Mouse (Mus musculus): ENCODE data around the gene Med20.
A peak's percentile ranks its signal among the peaks of the same experiment; 100 is the strongest.

Gene Med20

DNA sequence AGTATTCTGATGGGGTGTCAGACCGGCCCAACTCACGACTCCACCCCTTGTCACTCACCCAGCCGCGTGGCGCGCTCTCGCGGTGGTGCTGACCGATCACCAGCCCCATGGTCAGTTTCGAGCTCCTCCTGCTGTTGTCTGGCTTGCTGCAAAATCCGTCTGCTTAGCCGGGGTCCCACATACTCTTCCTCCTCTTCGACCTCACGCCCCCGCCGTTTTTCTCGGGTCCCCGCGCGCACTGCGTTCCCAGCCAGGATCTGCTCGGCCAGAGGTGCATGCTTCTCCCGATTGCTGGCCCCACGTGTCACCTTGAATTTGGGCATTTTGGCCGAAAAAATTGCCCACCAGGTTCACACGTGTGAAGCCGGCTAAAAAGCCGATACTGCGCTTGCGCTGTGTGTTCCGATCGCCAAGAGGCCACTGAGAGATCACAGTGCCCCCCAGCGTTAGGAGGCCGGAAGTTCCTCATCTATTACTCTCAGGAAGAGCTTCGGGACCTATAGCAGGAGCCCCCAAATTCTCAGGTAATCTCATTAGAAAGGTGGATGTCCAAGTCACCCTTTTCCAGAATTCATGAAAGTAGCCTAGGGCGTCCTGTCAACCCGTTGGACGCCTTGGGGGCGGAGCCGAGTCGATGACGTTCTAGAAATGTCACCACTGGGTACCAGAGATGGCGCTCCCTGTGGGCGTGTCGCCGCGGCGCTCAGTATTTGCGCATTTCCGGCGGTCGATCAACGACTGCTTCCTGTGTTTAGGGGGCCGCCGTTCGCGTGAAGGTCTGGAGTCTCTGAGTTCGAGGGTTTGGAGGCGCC lies at the start of gene Med20, which contains the start of the genes Bysl and Gm20517:
Med20 (plus strand) TSS at position 734 of the 812 bp plus-strand sequence.
Bysl (minus strand) TSS at position 644 of the 812 bp plus-strand sequence.
Gm20517 (plus strand) TSS at position 741 of the 812 bp plus-strand sequence.
- peak; percentile 98 for DNase-seq (ENCODE audit: low read depth, low spot score)

DNA sequence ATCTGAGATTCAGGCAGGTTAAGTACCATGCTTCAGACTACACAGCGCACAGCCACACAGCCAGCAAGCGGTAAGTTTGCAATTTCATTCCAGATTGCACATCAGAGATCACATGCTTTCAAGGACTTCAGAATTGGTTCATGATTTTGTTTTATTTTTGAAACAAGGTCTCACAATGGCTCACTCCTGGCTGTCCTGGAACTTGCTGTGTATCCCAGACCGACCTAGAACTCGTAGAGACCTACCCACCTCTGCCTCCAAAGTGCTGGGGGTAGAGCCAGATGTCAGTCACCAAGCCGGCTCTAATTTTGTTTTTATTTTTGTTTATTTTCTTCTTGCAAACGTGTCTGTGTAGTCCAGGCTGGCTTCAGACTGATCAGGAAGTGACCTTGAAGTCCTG lies 48.5 kb upstream of the Med20 start:
- no peak for DNase-seq (ENCODE audit: low read depth, low spot score)

DNA sequence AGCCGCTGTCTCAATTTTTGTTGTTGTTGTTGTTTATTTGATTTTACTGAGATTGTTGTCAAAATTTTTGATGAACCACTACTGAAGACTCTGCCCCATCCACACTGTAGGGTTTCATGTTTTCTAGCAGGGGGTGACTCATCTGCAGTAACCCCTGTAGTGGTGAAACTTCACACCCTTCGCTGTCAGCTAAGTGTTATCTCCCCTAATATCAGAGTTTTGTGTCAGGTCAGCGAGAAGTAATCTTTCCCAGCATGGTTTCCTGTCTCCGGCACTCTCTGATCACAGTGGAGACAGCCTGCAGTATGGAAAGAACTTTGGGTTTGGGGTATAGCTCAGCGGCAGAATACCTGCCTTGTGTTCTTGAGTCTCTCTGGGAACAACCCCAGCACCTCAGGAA lies 46.8 kb upstream of the Med20 start:
- DNase-seq (ENCODE audit: low read depth, low spot score) = no peak

DNA sequence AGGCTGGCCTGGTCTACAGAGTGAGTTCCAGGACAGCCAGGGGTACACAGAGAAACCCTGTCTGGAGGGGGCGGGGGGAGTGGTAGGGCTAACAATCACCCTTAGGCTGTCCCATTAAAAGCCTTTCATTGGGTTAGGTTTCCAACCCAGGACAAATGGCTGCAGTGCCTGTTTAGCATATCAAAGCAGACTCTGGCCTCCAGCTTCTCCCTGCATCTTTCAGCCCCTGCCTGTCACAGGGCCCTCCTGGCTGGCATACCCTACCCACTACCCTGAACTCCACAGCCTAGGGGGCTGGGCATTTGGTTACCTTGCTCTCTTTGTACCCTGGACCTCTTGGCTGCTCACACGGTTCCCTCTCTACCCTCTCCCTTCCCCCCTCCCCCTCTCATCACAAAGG lies 45.2 kb upstream of the Med20 start:
- DNase-seq (ENCODE audit: low read depth, low spot score) = peak; percentile 86

DNA sequence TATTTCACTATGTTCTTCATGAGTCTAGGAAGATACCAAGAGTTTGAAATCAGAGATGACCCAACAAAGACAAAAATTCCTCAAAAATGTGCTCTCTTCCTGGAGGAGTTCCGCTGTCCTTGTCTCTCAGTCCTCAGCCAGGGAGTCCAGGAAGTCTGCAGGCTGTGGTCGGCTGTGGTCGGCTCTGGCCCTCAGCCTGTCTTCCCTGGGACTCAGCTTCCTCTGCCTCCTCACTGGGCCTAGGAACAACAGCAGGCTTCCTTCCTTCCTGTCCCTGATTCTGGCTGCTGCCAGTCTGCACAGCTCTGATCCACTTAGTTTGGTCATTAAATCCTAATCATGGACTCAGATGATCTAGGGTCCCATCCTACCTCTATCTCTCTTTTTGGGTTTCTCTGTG lies 44.1 kb upstream of the Med20 start:
- no peak for DNase-seq (ENCODE audit: low read depth, low spot score)

DNA sequence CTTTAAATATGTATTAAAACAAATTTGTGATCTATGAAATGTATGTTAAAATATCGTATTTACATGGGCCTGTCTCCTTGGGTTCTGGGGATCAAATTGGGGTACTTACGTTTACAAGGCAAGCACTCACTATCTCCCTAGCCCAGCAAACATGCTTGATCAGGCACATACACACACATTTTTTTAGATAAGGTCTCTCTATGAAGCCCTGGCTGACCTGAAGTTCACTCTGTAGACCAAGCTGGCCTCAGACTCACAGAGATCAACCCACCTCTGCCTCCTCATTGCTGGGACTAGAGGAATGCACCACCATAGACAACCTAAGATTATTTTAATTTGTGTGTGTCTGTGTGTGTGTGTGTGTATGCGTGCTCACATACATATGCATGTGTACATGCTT lies 43.0 kb upstream of the Med20 start:
- DNase-seq (ENCODE audit: low read depth, low spot score) = no peak

DNA sequence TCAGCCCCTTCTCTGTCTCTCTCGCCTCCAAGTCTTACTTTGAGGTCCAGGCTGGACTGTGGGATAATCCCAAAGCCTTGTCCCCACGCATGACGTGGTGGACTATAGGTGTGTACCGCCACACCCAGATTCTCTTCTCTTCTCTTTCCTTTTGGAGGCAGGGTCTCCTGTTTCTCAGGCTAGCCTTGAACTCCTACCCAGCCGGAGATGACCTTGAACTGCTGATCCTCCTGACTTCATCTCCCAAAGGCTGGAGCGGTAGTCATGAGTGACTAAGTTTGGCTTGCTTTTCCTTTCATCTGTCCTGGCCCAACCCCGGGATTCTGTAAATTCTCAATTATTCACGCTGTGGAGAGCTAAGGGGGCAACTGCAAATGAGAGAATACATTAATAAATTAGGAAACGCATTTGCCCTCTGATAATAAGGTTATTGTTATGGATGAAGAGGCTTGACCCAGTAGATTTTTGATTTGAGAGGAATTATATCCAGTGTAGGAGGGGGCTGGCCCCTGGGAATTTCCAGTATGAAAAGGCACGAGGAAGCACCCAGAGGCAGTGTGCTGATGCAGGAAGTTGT lies 42.3 kb upstream of the Med20 start:
- peak; percentile 76 for DNase-seq (ENCODE audit: low read depth, low spot score)

DNA sequence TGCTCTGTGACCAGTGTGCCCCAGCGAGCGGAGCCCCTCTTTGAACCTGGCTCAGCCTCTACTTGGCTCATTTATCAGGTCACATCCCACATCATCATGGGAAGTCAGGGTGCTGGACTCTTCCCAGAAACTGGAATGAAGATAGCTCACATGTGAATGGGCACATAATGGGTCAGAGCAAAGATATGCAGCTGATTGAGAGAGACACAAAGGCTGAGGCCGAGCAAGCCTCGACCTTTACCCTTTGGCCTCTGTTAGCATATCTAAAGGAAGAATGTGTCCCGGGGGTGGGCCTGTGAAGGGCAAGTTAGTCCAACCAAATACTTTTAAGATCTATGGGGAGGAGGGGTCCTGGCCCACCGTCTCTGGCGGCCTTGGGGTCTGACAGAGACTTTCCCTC lies 39.8 kb upstream of the Med20 start:
- peak; percentile 96 for DNase-seq (ENCODE audit: low read depth, low spot score)

DNA sequence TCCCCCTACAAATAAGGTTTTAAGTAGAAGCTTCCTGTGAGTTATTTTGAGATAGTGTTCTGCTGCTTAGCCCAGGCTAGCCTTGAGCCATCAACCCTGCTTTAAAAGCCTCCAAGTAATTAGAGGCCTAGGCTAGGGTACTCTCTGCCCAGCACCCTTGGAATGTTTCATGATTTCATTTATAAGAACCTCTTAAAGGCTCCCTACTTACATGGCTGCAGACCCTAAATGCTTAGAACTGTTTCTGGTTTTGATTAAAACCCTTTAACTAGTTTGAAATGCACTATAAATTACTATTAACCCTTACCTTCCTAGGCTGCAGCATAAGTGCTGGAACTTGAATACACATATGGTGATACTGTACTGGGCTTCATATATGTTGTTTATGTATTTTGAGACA lies 38.9 kb upstream of the Med20 start:
- no peak for DNase-seq (ENCODE audit: low read depth, low spot score)

DNA sequence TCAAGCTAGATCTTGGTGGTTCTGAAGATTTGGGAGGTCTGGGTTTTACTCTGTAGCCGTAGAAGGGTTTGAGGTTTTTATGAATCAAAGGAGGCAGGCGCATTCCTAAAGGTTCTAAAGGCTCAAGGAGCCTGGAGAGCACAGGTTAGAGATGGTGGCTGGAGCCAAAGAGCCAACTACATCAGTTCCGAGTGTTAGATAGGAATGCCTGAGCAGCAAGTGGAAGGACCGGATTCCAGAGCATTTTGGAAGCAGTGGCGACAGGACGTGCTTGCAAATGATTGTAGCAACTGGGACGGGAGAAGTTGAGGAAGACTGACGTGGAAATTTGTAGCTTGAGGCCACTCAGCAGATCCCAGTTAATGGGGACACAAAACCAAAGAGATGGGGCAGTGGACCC lies 37.4 kb upstream of the Med20 start:
- DNase-seq (ENCODE audit: low read depth, low spot score) = peak; percentile 19

DNA sequence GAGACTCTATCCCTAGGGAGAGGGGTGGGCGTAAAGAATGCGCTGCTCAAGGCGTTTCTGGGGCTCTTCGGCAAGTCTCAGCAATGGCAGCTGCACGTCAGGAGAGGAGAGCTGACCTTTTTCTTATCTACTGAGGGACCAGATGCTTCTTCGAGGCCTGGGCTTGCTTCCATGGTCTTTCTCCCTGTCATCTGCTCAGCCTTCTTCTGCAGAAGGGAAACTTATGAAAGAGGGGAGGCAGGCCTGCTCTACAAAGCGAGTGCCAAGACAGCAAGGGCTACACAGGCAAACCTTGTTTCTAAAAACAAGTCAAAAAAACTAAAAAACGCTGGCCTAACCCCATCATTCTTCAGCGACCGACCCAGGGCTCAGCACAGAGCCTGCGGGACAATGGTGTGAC lies 36.6 kb upstream of the Med20 start:
- no peak for DNase-seq (ENCODE audit: low read depth, low spot score)

DNA sequence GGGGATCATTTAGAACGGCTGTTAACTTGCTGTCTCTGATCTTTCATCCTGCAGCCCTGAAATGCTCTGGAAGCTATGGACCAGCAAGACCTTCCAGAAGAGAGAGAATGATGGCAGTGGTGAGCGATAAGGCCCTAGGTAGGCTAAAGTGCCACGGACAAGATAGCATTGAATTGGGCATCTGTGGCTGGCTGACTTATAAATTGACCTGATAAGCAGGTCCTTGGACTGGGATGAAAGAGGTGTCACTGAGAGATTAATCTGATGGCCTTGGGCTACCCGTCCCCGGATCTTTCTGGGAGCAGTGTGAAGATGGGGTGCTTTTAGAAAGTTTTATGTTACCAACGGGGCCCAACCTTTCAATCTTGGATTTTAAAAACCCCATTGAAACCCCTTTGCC lies 32.7 kb upstream of the Med20 start:
- DNase-seq (ENCODE audit: low read depth, low spot score) = no peak

DNA sequence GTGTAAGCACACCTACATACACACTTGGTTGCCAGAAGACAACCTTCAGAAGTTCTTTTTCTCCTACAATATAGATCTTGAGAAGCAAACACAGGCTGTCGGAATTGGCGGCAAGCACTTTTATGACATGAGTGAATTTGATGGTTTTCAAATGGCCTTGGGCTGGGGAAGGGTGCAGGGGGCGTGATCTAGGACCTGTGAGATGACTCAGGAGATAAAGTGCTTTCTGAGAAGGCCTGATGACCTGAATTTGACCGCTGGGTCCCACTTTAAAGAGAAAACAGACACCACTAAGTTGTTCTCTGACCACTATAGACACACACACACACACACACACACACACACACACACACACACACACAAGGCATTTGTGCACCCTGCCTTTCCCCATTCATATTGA lies 30.4 kb upstream of the Med20 start:
- DNase-seq (ENCODE audit: low read depth, low spot score) = peak; percentile 55

DNA sequence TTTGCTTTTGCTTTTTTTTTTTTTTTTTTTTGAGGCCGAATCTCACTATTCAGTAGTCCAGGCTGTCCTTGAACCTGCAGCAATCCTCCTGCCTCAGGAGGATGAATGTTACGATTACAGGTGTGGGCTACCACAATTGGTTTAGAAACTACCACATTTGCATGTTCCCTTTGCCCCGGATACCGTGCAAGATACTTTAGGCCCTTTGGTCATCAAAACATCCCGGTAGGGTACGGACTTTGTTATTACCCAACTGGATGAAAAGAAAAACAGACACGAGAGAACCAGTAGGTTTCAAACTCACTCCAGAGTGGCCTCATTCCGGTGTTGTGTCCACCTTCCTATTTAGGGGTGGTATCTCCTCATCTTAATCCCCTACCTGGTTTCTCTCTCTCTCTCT lies 22.9 kb upstream of the Med20 start:
- no peak for DNase-seq (ENCODE audit: low read depth, low spot score)

DNA sequence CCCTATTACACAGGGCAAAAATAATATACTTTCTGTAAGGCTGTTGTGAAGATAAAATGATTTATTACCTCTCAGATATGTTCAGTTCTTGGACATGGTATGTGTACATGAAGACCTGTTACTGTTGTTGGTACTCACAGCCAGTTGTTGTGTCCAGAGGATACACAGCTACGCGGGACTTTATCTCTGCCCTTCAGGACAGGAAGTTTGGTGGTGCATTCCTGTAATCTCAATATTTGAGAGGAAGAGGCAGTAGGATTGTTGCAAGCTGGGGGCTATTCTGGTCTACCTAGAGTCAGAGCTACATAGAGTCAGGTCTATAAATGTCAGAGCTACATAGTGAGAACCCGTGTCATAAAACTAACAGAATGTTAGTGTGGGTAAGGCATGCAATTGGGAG lies 20.3 kb upstream of the Med20 start:
- DNase-seq (ENCODE audit: low read depth, low spot score) = no peak

DNA sequence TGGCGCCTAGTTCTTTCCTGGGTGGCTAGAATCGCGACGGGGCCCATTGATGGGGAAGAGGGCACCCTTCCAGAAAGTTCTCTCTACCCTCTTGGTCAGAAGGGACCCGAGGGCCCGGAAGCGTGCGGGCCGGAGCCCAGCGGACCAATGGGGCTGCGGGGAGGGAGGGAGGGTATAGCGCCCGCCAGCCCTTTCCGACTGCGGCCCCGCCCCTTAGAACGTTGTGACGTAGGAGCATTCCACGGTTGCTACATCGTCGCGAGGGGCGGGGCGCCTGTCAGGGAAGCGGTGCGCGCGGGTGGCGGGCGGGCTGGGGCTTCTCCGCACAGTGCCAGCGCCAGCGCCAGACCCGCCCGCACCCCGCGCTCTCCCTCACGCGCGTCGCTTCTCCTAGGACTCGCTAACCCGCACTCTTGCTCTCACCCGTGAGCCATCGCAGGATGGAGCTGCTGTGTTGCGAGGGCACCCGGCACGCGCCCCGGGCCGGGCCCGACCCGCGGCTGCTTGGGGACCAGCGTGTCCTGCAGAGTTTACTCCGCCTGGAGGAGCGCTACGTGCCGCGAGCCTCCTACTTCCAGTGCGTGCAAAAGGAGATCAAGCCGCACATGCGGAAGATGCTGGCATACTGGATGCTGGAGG lies 18.0 kb upstream of the Med20 start:
- peak; percentile 98 for DNase-seq (ENCODE audit: low read depth, low spot score)

DNA sequence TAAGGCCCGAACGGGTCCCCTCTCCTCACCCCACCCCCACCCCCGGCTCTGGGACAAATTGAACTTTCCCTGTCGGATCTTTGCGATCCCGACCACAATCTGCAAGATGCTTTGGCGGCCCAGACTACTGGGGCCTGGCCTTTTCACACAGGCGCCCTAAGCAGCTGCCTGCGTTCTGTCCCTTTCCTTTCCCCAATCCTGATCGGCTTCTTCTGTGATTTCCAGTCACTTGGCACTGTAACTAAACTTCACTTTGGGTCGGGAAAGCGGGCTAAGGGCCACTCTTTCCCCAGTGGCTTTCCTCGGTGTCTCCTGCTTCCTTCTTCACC lies 17.6 kb upstream of the Med20 start:
- DNase-seq (ENCODE audit: low read depth, low spot score) = no peak

DNA sequence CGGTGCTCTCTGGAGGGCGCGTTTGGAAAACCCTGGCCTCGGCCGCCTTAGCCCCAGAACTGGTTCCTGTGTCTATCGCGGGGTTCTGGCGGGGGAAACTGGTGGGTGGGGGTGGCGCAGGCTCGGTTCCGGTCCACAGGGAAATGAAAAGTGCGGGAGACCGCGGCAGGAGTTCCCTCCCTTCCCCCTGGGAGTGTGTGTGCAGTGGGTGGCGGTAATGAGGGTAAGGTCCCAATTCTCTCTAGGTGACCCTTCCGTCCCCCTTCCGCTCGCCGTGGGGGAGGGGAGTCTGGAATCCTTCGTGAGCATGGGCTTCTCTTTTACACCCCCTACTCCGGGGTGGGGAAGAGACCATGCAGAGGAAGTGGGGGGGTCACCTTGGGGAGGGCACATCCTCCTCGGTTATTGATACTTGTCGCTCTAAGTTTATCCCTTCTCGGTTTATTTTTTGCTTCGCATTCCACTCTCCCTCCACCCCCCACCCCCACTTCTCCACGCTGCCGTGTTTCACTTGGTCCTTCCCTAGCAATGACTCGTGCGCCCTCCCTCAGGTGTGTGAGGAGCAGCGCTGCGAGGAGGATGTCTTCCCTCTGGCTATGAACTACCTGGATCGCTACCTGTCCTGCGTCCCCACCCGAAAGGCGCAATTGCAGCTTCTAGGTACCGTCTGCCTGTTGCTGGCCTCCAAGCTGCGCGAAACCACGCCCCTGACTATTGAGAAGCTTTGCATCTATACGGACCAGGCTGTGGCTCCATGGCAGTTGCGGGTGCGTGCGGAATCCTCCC lies 17.0 kb upstream of the Med20 start:
- DNase-seq (ENCODE audit: low read depth, low spot score) = no peak

DNA sequence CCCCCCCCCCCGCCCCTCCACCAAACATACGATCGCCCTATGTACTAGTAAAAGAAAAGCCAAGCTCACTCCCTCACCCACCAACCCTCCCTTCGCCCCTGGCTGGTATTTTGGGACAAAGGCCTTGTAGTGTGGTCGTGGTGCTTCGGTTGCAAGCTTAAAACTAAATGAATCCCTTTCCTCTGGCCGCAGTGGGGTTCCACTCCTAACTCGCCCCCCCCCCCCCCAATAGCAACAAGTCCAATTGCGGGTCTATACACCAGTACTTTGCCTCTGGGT lies 16.5 kb upstream of the Med20 start:
- peak; percentile 56 for DNase-seq (ENCODE audit: low read depth, low spot score)

DNA sequence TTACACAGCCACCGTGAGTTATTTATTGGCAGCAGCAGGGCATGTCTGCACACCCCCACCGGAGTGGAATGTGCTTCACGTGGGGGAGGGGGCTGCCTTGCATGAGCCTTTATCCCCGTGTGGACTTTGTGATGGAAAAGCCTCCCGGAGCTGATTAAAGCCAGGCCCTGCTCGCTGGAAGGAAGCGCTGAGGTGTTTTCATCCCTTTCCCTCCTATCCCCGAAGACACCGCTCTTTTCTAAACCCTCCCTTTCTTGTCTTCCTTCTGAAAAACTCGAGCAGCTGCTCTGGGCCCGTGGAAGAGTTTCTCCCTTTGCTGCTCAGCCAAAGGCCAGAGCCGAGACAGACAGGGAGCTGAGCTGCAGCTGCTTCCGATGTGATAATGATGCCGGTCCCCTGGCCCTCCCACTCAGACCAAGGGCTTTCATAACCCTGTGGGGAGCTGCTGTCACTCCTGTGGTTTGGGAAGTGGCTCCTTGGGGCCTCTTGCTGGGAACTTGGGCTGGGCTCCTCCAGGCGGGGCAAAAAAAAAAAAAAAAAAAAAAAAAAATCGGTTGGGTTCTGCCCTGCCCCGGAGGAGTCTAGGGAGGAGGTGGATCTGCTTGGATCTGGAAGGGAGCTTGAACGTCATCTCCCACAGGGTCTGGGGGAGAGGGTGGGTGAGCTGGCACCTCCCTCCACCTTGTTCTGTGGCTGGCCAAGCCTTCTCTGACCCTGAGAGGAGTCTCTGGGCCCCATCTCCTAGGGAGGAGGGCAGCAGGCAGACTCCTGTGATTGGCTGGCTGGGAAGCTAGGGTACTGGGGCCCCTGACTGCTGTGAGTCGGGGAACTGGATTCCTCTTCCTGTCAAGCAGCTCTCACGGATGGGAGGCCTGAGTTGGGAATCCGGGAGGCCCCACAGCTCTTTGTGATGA lies 15.9 kb upstream of the Med20 start:
- DNase-seq (ENCODE audit: low read depth, low spot score) = peak; percentile 84

DNA sequence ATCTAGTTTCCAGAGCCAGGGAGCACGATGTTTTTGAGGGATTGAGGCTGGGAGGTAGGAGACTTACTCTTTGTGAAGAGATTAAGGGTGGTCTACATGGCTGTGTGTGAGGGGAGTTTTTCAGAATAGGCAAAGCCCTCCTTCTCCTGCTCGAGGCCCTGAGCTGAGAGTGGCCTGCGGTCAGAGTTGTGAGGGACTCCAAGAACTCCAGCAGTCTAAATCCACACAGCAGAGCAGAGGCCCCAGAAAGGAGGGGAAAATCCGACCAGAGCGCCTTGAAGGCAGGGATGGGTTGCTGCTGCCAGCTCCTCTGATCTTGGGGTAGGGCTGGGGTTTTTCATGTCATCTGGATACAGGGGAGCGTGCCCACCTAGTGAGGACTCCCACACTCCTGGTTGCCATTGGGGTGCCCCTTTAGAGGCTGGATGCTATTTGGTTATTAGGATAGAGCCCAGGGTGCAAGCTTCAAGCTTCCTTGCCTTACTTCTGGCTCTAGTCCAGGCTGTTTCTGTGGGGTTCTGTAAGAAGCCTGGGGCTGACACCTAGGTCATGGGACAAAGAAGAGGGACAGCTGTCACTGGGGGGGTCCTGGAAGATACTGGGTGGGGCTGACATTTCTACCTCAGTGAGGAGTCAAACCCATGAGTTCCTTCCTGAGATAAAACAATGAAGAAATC lies 15.1 kb upstream of the Med20 start:
- DNase-seq (ENCODE audit: low read depth, low spot score) = no peak

Data from ZHBTc4 (cell line).